Mouse (Mus musculus) erythroblast, embryonic 14.5 days (primary cell): ENCODE measurements around the gene 4933427D14Rik.

ENCODE experiments used
- GATA1 ChIP-seq: IDR thresholded peaks from 2 replicates; pipeline ENCODE4 v1.6.1; 2012; ENCODE audit warnings: low read length, inconsistent platforms, mixed read lengths
- TAL1 ChIP-seq: IDR thresholded peaks from 3 replicates; pipeline ENCODE4 v1.6.1; 2012; ENCODE audit warnings: low read length, inconsistent platforms, mixed read lengths

GRCm38 (mm10) chr11:72221278-72221677 is 14.0 kb upstream of the 4933427D14Rik start:
- TF ChIP-seq GATA1 (no peak), TAL1 (no peak)
